Mouse (Mus musculus) thymus, postnatal 0 days (tissue): ENCODE measurements around the gene Gm36210. TPM values are rescaled to one million over a fixed set of nuclear protein-coding genes. Genes with fewer than 3 reads are reported as not detected.

Source experiments
- DNase-seq: peaks from one replicate; pipeline ENCODE4 v3.0.0-alpha.2; 2015; ENCODE audit warnings: low spot score
- polyA plus RNA-seq: library from polyadenylated mRNA; unstranded; fragments of >200 nt; fragmentation: Nextera tagmentation; extraction: Ambion mirVana; gene quantifications from 2 replicates; pipeline ENCODE4 v1.2.1, GENCODE M21; 2015

Gene Gm36210
- polyA plus RNA-seq: 0.10 TPM in 2 replicates

GRCm38 (mm10) chr7:4906466-4906950, at the start of gene Gm36210:
TSS of gene Gm36210 (minus strand) at chr7:4906516.
- no peak for DNase-seq

DNA sequence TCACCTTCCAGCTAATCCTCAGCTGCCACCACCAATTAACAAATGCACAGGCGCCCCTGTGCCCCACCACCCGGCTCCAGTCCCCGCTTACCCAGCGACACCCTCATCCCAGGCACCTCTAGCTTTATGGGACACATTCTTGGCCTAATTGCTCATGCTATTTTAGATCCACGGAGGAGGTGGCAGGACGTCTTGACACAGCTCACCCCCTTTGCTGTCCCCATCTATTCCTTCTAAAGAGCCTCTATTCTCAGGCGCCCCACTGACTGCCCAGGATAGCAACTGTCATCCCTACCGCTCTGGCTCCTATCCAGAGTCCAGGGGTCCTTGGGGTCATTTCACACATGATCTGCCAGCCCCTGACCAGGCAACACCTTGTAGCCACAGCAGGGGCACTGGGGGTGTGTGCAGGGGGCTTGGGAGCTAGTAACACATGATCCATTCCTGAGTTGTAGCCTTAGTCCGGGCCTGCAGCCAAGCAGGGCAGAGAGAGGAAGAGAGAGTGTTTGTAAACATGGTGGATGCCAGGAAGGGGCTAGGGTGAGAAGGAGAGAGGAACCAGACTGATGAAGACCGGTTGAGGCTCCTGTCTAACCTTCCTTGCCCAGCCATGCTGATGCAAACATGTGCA, 47.6 kb upstream of the Gm36210 start:
- no peak for DNase-seq

GRCm38 (mm10) chr7:4950561-4951342, 44.4 kb upstream of the Gm36210 start:
- no peak for DNase-seq

DNA sequence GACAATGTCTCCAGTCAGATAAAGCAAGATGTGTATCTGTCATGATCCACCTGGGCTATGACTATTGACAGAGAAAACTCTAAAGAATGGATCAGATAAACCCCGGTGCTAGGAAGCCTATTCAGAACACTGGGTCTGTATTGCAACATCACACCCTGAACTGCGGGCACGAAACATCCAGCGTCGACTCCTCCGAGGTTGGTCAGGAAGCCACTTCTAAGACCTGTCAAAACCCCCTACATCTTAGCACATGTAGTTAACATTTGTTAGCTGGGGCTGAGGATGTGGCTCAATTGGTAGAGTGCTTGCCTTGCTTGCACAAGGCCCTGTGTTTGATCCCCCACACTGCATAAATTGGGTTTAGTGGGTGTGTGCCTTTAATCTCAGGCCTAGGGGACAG, 42.1 kb upstream of the Gm36210 start:
- DNase-seq: peak; percentile 22

- DNase-seq: no peak
Observed at GRCm38 (mm10) chr7:4947855-4948254, 41.5 kb upstream of the Gm36210 start.

- DNase-seq: peak; percentile 92
Observed at GRCm38 (mm10) chr7:4943223-4943815, 37.0 kb upstream of the Gm36210 start.

- no peak for DNase-seq
Observed at GRCm38 (mm10) chr7:4942673-4943072, 36.4 kb upstream of the Gm36210 start.

DNA sequence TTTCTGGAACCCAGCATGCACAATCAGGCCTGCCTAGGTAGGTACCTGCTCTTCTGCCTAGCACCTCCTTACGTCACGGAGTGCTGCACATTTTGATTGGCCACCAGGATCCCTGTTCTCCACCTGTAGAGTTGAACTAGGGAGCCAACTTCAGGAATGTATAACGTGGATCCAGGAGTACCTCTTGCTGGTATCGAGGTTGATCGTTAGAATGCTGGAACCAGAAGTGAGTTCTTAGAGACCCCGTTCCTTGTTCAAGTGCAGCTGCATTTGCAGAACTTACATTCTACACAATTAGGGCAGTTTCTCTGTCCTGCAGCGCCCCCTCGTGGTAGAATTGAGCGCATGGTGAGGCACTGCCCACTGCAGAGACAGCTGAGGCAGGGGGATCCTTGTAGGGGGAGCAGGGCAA, 33.8 kb upstream of the Gm36210 start:
- peak; percentile 88 for DNase-seq

- peak; percentile 71 for DNase-seq
Observed at GRCm38 (mm10) chr7:4938456-4938855, 32.1 kb upstream of the Gm36210 start.

DNA sequence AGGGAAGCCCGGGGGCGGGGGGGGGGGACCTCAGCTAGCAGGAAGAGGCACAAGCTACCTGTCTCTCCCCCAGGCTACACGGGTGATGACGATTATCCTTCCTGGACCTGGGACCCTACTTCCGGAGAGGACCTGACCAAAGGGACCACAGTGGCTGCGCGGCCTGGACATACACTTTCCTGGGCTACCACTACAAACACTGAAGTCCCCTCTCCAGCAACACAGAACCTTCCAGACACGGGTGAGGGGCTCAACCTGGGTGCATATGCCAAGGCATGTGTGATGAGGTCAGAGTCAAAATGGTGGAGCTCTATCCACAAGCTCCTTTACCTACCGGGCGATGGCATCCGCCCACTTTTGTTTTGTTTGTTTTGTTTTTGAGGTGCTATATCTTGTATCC, 31.1 kb upstream of the Gm36210 start:
- DNase-seq: no peak

- no peak for DNase-seq
Observed at GRCm38 (mm10) chr7:4936832-4937231, 30.5 kb upstream of the Gm36210 start.

DNA sequence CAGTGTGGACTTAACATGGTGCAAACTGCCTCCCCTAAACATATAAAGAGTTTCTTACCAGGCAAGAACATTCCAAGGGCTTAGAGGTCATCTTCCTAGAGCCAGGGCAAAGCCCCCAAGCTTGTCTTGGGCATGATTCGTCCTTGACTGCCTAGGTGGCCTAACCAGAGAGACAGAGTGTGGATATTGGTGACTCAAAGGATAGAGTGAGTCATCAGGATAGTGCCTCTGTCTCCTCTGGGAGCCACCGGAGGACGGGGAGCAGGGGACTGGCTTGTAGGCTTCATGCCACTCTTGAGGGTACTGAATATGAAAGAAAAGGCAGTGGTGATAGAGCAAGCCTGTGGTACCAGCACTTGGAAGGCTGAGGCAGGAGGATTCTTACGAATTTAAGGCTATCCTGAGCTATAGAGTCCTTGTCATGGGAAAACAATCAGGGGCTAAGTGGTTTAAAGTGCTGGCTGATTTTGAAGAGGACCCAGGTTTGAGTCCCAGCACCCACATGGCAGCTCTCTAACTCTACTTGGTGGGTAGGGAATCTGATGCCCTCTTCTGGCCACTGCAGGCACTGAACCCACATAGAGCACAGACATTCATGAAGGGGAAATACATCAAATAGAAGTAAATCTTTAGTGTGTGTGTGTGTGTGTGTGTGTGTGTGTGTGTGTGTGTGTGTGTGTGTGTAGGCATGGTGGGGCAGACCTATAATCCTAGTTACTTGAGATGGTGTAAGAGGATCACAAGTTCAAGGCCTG, 28.0 kb upstream of the Gm36210 start:
- no peak for DNase-seq

DNA sequence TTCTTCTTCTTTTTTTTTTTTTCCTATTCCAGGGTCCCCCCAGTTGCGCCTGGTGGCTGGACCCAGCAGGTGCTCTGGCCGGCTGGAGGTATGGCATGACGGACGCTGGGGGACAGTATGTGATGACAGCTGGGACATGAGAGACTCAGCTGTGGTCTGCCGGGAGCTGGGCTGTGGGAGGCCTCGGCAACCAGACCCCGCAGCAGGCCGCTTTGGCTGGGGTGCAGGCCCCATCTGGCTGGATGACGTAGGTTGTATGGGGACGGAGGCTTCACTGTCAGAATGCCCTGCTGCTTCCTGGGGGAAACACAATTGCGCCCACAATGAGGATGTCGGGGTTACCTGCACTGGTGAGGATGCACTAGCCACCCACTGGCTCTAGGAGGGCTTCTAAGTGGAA, 26.8 kb upstream of the Gm36210 start:
- no peak for DNase-seq

GRCm38 (mm10) chr7:4928323-4928722, 22.0 kb upstream of the Gm36210 start:
- no peak for DNase-seq

DNA sequence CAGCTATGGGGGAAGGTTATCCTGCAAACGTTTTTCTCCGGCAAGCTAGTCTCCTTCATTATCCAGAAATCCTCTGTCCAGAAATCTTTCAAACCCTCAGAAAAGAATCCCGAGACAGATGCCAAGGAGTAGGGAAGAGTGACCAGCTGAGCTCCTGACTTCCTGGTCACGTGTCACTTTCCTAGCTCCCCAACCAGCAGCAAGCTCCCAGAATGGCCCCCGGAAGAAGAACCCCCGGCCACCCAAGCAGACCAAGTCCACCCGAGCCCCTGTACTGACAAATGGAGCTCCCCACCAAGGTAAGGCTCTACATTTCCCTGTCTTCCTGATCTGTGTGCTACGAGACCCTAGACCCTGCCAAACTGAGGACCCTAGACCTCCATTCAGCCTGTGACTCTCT, 21.4 kb upstream of the Gm36210 start:
- no peak for DNase-seq

- DNase-seq: no peak
Observed at GRCm38 (mm10) chr7:4926849-4927248, 20.5 kb upstream of the Gm36210 start.

DNA sequence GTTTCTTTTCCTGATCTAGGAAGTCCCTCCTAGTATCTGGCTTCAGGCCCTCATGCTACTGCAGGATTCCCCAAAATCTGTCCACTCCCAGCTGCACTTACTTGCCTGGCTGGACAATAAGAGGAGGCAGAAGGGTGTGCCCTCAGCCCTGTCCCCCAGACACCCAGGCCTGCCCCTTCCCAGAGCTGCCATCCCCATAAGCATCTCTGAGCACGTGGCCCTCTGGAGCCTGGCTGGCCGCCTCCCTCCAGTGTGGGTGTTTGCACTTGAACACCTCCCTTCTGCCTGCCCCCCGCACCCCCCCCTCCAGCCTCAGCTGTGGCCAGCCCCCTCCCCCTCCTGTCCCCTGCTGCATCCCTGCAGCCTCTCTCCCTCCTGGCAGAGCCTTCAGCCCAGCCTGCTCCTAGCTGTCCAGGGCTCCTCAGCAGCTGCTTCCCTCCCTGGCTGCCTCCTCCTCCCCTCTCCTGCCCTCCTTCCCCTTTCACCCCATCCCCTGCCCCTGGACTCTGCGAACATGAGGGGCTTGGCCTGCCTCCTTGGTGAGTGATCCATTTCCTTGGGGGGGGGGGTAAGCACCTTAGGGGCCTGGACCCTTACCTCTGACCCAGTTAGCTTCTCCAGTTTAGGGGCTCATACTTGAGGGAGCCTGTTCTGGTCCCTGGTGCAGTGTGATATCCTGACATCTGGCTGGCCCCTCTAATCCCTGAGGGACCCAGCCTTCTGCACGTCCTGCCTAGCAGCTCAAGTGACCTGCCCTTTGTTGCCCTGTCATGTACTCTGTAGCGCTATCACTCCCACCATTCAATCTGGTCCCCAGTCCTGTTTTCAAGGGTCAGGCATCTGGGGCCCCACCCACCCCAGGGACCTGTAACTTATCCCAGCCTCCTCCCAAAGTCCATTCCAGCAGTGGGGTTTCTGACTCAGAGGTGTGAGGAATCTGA, 19.4 kb upstream of the Gm36210 start, which contains the start of gene Ssc5d:
Gene Ssc5d (plus strand): TSS at position 345 of the 941 bp plus-strand sequence.
- no peak for DNase-seq

DNA sequence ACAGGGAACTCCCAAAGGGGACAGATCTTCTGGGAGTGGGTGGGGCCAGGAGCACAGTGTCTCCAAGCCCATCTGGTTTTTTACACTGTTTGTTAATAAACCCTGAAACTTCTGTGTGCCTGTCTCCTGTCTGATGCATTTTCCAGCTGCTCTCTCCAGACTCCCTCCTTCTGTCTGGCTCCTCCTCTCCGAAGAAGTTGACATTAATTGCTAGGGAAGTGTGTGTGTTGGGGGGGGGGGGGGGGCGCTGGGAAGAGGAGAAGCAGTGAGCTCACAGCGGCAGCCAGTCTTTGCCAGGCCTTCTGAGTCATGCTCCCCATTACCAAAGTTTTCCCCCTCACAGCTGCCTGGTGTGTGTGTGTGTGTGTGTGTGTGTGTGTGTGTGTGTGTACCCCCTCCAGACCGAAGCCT, 18.6 kb upstream of the Gm36210 start:
- DNase-seq: no peak

DNA sequence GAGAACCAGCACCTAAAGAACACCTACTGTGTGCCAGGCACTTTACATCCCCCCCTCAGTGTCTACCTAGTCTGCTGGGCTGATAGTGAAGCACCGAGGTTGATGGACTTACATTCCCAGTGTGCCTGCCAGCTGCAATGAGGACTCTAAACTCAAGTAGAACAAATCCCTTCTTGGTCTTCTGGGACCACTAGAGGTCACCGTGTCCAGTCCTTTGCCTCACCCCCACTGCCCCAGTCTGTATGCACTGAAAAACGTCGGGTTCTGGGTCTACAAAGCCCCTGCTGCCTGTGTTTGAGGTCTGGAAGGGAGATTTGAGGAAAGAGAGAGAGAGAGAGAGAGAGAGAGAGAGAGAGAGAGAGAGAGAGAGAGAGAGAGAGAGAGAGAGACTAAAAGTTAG, 18.2 kb upstream of the Gm36210 start:
- DNase-seq: no peak
